Mouse (Mus musculus) heart, postnatal 10 days (tissue): ENCODE results near the gene Hist1h3i. TPM values are rescaled to one million over a fixed set of nuclear protein-coding genes. Genes with fewer than 3 reads are reported as not detected.

Experiments used
- DNase-seq, 2 experiments: peaks; one replicate each; pipeline ENCODE4 v3.0.0; 2021
- intact Hi-C: fragments of 180-260 bp; cut with DNase I; formaldehyde crosslinking; loops from one replicate; pipeline ENCODE4 v1.15.1; 2025
- microRNA-seq, 2 experiments: library from miRNA; unstranded; fragments of <30 nt; microRNA quantifications; one replicate each; pipeline ENCODE4 v1.2.0; 2022
- total RNA-seq, 2 experiments: library from RNA; stranded (reverse); gene quantifications; 2 replicates each; pipeline ENCODE4 v1.2.3; 2021

Gene Hist1h3i
- total RNA-seq, 2 experiments from 2014 or later = 213 to 223 TPM

DNA sequence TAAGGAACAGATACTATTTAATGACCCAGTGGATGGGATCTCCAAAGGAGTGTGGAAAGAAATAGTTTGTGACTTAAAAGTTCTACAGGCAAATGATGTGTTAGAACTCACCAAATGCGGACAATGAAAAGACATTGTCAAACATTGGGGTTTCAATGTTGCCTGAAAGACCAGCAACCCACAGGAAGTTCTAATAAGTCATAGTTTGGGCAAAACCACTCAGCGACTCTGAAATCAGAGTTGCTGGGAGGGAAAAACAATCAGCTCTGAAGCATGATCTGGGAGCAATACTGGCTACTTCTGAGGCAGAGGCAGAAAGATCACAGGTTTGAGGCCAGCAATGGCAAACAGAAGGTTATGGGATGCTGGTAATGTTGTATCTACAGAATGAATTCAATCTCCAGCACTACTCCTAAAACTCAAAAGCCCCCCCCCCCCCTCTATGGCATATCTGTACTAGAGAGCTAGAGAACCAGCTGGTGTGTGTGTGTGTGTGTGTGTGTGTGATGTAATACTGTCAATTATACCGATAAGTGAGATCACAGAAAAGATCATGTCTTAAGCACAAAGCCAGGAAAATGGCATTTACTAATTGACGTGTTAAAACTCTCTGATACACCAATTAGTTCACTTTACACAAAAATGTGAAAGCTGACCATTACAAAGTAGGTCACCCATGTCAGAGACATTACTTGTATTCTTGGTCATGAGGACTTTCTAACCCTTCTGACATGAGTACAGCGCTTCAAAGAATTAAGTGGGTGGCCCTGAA lies 33.6 kb downstream of the Hist1h3i start:
- no peak for DNase-seq
- intact Hi-C loops = loop anchor here (2.0 to 10.0 kb wide), 2 partner anchors 15 to 2005 kb away; partner anchors contain the start of genes Hist1h2ab, Hist1h3b, Hist1h4b and Hist1h4j

DNA sequence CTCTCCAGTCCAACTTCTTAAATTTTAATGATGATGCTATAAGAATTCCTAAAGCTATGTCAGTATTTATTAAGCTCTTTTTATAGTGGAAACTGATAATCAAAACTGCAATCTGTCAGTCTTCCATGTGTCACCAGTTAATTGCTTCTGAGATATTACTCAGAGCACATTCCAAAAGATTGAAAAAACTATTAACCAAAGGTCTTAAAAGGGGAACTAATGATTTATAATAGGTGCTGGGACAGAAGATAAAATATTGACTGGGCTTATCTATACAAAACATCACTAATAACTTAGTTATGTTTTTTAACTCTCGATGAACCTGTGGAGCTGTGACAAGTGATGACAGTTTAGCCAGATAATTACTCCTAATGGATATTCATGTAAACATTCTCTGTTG lies 38.2 kb downstream of the Hist1h3i start:
- intact Hi-C loops = no loop called here
- DNase-seq = no peak

- peak; percentile 76 to 80 for DNase-seq
- intact Hi-C loops = loop anchor here (1.0 to 2.0 kb wide), 2 partner anchors 14 to 21 kb away; no protein-coding TSS in a partner anchor
These were observed 48.0 kb downstream of the Hist1h3i start, which contains the start of gene Hist1h4j for GRCm38 (mm10) chr13:21734906-21735767. Hist1h4j (plus strand) TSS chr13:21735064.

DNA sequence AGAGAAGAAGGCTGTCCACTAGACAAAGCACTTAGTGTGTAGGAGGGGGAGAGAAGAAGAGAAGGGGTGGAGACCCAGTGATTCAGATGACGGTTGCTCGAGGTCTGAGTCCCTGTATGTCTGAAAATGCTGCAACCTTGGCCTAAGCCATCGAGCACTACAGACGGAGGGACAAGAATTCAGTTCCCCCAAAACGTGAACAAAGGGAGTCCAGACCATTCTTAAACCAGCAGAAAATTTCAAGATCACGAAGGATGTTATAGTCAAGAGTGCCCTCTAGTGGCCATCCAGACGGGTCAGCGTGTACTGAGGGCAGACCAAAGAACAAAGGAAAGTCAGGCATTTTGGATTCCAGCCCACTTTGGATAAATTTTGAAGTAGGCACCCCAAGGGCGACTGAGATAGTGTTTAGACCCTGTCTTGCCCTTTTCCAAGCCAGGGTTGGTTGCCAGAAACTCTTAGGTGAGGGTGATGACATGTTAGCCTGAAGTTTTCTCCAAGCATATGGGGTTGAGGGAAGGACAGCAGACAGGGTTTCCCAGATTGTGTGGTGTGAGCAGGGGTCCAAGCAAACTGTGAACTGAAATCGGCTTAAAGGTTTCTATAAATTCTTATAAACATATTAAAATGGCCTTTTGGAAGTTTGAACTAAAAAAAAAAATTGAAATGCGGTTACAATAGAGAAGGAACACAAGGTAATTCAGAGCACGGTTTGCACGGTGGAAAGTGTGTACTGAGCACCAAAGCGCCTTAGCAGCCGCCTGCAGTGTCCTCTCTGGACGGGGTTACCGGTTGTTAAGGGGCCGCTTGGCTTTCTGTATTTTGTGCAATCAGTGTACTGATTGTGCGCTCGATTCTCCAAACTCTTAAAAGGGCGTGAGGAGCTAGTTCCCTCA lies 48.9 kb downstream of the Hist1h3i start:
- intact Hi-C loops = loop anchor here (1.0 to 2.0 kb wide), 2 partner anchors 15 to 20 kb away; no protein-coding TSS in a partner anchor
- DNase-seq = peak; percentile 91 to 94

GRCm38 (mm10) chr13:21733466-21733865 lies 49.7 kb downstream of the Hist1h3i start:
- intact Hi-C loops = no loop called here

More at GRCm38 (mm10) chr13:21733466-21733865, 49.7 kb downstream of the Hist1h3i start:
- no peak for DNase-seq

Small RNAs within 50 kb of the gene (microRNA-seq; reads per million reads assigned to microRNA genes)
- gene Gm19658 (0 reads per million in 2 experiments), gene Gm44346 (0 reads per million in 2 experiments), gene Gm44454 (0 reads per million in 2 experiments), gene Gm44466 (0 reads per million in 2 experiments)

Other genes starting within 250 kb of the Hist1h3i start
- not detected for gene Olfr1366, start 240.6 kb downstream of the Hist1h3i start, total RNA-seq
- gene Olfr1535, start 223.5 kb downstream of the Hist1h3i start, total RNA-seq = not detected
- not detected for gene Olfr1364, start 201.6 kb downstream of the Hist1h3i start, total RNA-seq
- gene Olfr1362, start 169.3 kb downstream of the Hist1h3i start, total RNA-seq = not detected
- not detected for gene Olfr11, start 140.9 kb downstream of the Hist1h3i start, total RNA-seq
- gene Olfr1361, start 120.0 kb downstream of the Hist1h3i start, total RNA-seq = not detected
- gene Olfr1360, start 106.0 kb downstream of the Hist1h3i start, total RNA-seq = not detected
- not detected for gene Olfr1359, start 85.3 kb downstream of the Hist1h3i start, total RNA-seq
- gene Hist1h2bl, start 67.2 kb downstream of the Hist1h3i start, total RNA-seq = 100 to 1,000 TPM; 206 to 220 TPM
- gene Hist1h2ai, start 66.9 kb downstream of the Hist1h3i start, total RNA-seq = 100 to 1,000 TPM; 201 to 229 TPM
- 100 to 1,000 TPM; 284 to 332 TPM for gene Hist1h3h, start 65.7 kb downstream of the Hist1h3i start, total RNA-seq
- 10 to 100 TPM; 54.7 to 69.5 TPM for gene Hist1h2bm, start 61.3 kb downstream of the Hist1h3i start, total RNA-seq
- gene Hist1h4j, start 48.3 kb downstream of the Hist1h3i start, total RNA-seq = 10 to 100 TPM; 39.0 to 39.7 TPM
- gene Hist1h4k, start 32.9 kb downstream of the Hist1h3i start, total RNA-seq = 100 to 1,000 TPM; 426 to 466 TPM
- gene Hist1h2ak, start 29.5 kb downstream of the Hist1h3i start, total RNA-seq = 10 to 100 TPM; 79.2 to 89.4 TPM
- gene Hist1h2bn, start 29.2 kb downstream of the Hist1h3i start, total RNA-seq = 100 to 1,000 TPM in 1 of 2 experiments, 10 to 100 TPM in 1; 98.6 to 149 TPM
- 100 to 1,000 TPM; 112 to 150 TPM for gene Hist1h1b, start 2.7 kb downstream of the Hist1h3i start, total RNA-seq
- 10 to 100 TPM; 37.7 to 43.5 TPM for gene Hist1h2an, start 3.8 kb upstream of the Hist1h3i start, total RNA-seq
- 10 to 100 TPM; 80.8 to 84.7 TPM for gene Hist1h2bp, start 4.1 kb upstream of the Hist1h3i start, total RNA-seq
- gene Hist1h2bq, start 26.8 kb upstream of the Hist1h3i start, total RNA-seq = 100 to 1,000 TPM; 177 to 197 TPM
- gene Hist1h2ao, start 27.1 kb upstream of the Hist1h3i start, total RNA-seq = not detected
- gene Hist1h4m, start 28.4 kb upstream of the Hist1h3i start, total RNA-seq = 100 to 1,000 TPM; 322 to 356 TPM
- 10 to 100 TPM; 39.5 to 61.3 TPM for gene Hist1h4n, start 48.8 kb upstream of the Hist1h3i start, total RNA-seq
- 100 to 1,000 TPM; 265 to 322 TPM for gene Hist1h2ap, start 50.1 kb upstream of the Hist1h3i start, total RNA-seq
- gene Hist1h2br, start 50.4 kb upstream of the Hist1h3i start, total RNA-seq = 100 to 1,000 TPM; 181 to 198 TPM
- gene Zfp184, start 161.7 kb upstream of the Hist1h3i start, total RNA-seq = 1 to 10 TPM; 1.4 to 1.9 TPM
- not detected for gene Pom121l2, start 197.8 kb upstream of the Hist1h3i start, total RNA-seq
- not detected for gene Prss16, start 226.4 kb upstream of the Hist1h3i start, total RNA-seq